Mouse (Mus musculus) kidney, adult 18-20 months (tissue): ENCODE data around the gene Dnajc7.
A peak's percentile ranks its signal among the peaks of the same experiment; 100 is the strongest.
"Not testable (repeated sequence)": the region's sequence is repeated elsewhere in the genome, so short reads cannot be mapped to it uniquely, and the experiment has no call there.

Experiments used
- DNase-seq: peaks from one replicate; pipeline ENCODE4 v3.0.0; 2021

Dnajc7 gene

DNA sequence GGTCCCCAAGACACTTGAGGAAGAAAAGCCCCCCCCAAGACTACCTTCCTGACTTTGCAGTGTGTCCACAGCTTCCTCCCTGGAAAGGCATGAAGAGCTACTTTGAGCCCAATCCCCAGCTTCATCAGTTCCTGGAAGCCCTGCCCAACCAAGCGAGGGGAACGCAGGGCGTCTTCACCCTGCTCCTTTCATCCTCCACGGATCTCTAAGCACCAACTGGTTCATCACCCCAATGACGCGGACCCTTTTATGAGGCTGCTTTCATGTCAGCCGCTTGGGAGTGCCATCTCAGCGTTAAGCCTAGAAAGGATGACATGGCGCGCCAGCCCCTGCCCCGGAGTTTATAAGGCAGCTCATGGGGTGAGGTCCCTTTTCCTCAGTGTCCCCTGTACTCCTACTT is at the start of gene Dnajc7:
TSS of gene Dnajc7 (minus strand) at position 187 of the 400 bp plus-strand sequence.
- no peak for DNase-seq

DNA sequence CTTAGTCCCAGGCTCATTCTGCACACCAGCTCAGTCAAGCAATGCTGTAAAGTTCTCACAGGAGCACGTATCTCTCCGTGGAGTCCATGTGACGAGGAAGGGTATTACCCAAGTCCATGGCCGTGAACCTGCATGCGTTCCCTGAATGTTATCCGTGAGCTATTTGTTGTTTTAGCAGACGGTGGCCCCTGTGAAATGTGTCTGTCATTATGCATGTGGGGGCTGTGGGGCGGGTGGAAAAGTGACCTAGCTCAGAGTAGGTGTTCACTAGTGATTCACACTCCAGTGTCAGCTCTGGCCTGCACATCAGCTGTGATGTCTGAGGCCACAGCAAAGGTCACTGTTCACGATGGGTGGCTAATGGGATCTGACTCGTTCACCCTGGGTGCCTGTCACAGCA is 39.8 kb upstream of the Dnajc7 start:
- DNase-seq, result no peak

DNA sequence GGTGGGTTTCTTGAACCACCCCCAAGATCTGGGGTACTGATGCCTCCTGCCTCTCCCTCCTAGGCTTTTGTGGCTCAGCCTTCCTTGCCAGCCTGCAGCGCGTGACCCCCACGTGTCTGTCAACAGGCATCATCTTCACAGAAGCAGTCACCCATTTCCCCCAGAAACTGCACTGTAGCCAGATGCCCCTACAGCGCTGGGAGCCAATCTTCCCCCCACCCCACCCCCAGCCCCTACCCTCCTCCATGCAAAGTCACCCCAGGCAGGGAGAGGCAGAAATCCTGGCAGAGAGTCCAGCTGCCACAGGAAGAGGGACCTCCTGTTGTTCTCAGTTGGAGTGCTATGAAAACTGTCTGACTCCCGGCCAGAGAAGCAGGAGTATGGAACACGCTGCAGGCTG is 36.5 kb upstream of the Dnajc7 start:
- DNase-seq, result no peak

DNA sequence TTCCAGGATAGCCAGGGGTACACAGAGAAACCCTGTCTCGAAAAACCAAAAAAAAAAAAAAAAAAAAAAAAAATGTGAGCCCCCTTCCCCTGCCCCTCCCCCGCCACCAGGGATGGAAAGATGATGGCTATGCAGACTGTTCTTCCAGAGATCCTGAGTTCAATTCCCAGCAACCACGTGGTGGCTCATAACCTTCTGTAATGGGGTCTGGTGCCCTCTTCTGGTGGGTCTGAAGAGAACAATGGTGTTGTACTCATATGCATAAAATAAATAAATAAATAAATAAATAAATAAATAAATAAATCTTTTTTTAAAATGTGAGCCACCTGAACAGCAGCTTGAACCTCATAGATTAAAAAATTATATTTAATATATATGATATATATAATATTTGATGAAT is 35.6 kb upstream of the Dnajc7 start:
- not testable (repeated sequence) for DNase-seq

DNA sequence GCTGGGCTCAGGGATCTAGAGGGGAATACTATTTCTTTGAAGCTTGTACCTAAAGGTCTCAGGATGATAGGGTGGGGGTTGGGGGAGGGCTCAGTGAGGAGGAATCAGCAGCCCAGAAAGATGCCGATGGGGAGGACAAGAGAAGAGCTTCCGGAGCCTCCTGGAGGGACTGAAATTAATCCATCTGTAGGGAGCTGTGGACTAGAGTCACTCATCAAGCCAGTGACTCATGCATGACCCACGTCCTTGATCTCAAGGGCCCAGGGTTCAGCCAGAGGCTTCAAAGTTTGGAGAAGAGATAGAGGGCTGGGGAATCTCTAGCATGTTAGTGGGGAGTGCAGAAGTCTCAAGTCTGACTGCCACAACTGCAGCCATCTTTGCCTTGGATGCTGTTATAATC is 31.8 kb upstream of the Dnajc7 start:
- DNase-seq, result no peak

DNA sequence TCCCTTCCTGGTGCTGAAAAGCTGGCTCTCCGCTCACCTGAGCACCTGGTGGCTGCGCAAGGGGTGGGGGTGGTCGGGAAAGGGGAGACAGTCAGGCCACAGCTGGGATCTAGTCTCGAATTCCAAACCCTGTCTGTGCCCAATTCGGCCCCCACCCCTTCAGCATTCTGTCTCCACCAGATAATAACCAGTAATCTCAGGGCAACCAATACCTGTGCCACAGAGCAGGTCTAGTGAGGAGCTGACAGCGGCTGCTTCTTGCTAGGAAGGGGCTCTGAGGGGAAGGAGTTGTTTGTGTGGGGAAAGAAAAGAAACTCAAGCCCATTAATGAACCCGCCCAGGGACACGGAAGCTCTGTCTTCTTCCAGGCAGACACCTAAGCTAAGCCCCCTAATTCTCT is 31.2 kb upstream of the Dnajc7 start:
- no peak for DNase-seq

DNA sequence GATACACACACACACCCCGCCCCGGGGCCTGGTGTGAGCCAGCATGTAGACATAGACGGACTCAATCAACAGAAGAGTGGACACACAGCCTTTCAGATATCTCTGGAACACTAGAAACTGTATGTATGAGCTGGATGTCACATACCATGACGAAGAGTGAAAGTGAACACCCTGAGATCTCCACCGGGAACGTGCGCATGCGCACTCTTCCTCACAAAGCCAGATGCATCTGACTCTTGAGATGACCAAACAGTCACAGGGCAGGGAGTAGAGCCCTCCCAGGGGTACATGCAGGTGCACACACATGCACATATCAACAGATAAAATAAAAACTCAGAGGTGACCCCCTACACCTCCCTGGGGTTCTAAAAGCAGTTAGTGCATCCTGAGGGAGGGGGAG is 28.4 kb upstream of the Dnajc7 start:
- DNase-seq, result no peak

DNA sequence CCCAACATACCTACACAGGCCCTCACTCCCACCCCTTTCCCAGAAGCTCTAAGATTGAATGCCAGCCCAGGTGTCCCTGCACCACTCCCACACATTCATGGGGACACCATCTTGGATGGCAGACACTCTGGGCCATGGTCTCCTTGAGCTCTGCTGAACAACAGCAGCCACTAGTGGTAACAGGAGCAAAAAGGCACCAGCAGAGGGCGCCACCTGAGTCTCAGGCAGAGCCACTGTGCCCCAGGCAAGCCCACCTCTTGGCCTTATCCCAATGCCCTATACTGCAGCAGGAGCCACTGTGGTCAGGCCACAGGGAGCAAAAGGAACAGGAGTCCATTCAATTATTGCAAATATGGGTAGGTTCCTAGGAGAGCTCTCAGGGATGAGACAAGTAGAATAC is 26.3 kb upstream of the Dnajc7 start:
- peak; percentile 51 for DNase-seq

DNA sequence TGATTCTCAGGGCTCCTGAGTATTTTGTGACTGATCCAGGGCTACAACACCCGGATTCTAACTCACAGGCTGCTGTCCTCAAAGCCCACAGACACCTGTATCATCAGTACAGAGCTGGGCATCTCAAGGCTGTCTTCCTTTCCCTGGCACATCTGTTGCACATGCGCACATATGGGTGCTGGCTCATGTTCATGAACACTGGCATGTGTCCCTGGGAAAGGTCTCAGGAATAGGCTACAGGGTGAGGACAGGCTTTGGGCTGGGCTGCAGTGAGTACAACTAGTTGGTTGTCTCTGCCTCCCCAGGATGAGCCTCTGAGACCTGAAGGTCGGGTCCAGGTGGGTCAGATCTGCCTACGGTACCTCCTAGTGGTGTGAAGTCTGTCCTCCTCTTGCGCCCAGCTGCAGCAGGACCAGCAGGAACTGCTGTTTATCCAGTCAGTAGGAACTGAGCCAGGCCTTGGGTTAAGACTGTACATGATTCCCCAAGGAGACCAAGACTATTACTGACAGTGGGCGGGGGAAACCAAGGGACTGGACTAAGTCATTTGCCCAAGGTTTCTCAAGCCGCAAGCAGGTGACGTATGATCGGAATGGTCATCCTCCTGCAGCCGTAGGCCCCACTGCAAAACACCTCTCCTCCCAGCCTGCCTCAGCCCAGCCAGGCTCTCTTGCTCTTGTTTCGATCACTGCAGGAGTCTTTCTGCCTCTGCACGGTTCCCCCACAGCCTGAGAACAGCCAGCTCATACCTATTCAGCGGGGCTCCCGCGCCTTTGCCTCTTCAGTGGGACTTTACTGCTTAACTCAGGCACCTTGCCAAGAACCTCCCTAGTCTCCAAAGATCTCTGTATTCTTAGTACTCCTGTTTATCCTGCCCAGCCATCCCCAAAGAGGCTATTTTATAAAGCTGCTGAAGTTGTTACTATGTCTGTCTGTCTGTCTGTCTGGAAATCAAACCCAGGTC is 23.9 kb upstream of the Dnajc7 start:
- no peak for DNase-seq

DNA sequence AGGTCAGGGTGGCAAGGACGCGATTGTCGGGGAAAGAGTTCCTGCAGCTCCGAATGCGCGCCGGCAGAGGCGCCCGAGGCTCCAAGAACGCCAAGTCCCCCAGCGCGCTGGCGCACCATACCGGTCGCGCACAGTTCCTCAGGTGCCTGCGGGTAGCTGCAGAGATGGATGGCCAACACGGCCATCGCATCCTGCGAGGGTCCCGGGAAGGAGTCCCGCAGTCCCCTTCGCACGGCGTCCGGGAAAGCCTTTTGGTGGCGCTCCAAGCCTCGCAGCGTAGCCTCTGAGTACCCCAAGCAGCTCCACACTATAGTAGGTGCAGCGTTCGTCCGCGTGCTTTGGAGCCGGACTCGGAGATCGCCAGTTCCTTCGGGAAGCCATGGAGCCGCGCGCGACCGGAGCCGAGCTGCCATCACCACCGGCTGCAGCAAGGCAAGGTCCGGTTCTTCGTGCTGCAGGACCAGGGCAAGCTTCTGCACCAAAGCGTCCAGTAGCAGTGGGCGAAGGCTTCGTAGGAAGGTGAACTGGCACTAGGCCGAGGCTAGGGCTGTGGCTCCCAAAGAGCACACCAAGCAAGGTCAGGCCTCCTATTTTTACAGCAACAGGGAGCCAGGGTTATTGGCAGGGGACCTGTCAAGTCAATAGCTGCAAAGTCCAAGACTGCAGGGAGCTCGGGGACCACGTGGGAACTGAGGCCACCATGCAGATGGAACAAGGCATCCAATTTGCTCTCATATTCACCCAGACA is 20.4 kb upstream of the Dnajc7 start:
- DNase-seq, result peak; percentile 33

DNA sequence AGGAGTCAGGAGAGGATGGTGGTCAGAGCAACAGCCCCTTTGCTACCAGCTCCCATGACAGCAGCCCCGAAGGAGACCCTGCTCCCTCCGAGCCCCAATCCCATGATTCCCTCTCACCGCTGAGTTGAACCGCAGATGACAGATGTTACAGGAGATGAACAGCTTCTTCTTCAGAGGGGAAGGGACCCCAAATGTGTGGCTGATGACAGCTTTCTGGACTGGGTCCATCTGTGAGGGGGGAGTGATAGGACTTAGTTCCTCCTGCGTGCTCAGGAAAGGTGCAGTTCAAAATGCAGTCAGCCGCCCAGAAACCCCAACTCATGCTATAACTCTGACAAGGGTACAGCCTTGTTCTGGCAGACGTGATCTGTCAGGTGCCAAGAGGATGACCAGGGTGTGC is 14.6 kb upstream of the Dnajc7 start:
- no peak for DNase-seq

DNA sequence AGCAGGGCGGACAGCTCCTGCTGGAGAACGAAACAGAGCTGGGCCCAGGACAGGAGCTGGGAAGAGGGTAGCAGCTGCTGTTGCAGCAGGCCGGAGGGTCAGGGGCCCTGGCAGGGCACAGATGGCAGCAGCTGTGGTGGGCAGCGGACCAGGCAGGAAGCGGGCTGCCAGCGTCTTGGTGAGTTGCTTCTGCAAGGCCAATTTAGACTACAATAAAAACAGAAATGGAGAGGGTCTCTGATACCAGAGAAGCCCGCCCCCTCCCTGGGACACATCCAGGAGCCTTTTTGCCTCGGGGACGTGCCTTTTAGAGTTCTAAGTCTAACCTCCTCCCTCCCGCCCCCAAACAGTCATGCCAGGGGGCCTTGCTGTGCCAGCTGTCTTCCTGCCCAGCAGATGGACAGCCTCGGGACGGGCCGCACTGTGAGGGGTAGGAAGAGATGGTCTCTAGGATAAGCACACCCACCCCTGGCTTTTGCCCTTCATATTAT is 8.9 kb upstream of the Dnajc7 start:
- no peak for DNase-seq

DNA sequence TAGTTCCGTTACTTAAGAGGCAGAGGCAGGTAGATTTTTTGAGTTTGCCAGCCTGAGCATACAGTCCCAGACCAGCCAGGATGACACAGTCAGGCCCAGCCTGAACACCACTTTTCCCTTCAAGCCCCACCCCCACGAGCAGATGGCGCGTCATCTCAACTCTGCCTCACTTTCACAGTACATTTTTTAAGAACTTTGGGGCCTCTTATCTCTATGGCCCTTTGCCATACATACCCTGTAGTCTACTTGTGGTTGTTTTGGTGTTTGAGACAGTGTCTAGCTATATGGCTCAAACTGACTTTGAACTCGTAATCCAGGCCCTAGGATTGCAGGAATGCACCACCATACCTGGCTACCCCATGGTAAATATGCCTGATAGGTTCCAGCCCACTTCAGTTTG is 8.1 kb upstream of the Dnajc7 start:
- no peak for DNase-seq

DNA sequence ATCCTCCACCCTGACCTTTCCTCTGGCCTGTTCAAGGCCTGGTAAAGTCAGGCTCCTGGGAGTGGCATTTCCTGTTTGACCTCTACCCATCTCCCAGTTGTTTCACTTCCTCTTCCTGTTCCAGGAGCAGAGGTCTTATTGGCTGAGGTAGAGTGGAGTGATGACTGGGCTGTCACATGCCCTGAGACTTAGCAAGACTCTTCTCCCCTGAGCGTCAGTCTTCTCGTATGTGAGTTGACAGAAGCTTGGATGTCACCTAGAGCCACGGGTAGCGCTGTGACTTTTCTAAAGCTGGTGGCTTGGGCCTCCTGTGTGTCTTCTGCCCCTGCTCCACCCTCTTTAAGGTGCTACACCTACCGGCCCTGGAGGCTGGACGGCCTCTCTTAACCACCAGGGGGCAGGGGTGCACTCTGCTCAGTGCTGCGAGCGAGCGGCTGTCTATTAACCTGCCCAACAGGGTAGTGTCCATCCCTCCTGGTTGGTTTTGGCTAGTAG is 6.8 kb upstream of the Dnajc7 start:
- DNase-seq, result peak; percentile 84

DNA sequence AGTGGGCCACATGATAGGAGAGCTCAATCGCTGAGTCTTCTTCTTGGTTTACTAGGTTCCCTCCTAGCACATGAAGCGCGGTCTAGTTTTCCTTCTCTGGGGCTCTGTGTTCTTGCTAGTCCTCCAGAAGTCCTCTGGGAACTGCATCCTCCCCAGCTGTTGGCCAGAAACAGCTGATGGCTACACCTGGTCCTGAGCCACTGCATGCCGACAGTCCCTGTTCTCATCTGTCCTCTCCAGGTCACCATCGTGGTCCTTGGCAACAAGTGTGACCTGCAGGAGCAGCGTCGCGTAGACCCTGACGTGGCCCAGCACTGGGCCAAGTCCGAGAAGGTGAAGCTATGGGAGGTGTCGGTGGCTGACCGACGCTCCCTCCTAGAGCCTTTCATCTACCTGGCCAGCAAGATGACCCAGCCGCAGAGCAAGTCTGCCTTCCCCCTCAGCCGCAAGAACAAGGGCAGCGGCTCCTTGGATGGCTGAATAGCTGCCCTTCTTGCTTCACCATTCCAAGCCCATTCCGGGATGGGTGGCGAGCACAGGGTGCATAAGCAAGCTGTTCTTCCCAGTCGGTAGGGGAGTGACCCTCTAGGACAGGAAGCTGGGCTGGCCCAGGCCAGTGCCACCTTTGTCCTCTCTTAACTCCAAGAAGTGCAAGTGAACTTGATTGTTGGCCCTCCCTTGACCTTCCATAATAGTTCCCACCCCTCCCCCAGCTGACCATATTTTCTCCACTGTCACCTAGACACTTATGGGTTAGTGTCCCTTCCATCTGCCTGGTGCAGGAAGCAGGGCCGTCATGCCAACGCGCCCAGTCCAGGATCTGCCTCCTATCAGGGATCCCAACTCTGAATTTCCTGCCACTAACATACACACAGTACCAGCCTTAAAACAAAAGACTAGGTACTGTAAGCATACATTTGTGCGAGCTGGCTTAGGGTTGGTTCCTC is 6.1 kb upstream of the Dnajc7 start:
- DNase-seq, result no peak

DNA sequence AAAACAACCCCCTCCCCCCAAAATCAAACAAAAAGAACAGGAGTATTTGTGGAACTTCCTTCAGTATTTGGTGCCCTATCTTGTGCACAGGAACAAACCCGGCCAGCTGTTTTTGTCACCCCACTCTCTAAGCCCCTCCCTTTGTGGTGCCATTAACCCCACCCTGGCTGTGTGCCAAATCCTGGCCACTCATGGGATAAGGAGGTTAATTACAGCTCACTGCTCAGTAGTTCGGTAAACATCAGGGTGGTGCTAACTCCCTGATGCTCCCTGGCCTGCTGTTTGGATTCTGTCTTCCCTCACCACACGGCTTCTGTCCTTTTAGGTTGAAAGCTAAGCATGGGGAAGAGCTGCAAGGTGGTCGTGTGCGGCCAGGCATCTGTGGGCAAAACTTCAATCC is 3.9 kb upstream of the Dnajc7 start:
- DNase-seq, result peak; percentile 44

DNA sequence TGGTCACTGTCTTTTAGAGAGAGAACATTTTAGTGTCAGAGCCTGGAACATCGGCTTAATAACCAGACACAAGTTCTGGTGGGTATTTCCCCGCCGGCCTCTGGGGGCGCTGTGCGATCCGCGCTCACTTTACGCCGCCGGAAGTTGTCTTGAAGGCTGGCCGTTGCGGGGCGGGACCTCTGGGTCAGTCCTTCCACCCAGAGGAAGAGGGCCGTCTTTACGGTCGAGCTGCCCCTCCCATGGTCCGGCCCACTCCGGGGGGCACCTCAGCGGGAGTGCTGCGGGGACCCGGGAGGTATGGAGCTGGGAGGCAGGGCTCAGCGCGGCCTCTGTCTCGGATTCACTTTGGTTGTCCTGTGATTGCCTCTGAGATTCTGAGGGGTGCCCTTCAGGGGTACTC is 2.7 kb upstream of the Dnajc7 start:
- DNase-seq, result peak; percentile 96

DNA sequence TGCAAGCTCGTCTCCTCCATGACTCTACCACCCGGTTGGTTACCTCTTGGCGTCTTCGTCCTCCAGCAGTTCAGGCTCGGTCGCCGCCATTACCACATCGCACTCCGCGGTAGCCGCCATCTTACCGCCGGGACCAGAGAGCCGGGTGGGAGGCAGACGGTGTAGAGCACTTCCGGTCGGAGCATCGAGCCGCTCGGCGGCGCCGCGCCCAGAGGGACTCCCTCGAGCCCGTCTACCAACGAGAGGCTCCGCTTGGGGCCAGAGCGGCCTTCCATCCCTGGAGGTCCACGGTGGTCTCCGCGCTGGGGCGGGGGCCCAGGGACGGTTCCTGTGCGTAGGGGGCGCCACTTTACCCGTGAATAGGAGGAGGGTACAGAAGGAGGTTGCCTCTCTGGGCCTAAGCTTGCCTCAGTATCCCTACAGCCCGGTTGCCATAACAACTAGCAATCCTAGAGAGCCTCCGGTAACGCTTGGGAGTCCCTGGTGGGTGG is 438 bp downstream of the Dnajc7 start:
- DNase-seq, result peak; percentile 95

DNA sequence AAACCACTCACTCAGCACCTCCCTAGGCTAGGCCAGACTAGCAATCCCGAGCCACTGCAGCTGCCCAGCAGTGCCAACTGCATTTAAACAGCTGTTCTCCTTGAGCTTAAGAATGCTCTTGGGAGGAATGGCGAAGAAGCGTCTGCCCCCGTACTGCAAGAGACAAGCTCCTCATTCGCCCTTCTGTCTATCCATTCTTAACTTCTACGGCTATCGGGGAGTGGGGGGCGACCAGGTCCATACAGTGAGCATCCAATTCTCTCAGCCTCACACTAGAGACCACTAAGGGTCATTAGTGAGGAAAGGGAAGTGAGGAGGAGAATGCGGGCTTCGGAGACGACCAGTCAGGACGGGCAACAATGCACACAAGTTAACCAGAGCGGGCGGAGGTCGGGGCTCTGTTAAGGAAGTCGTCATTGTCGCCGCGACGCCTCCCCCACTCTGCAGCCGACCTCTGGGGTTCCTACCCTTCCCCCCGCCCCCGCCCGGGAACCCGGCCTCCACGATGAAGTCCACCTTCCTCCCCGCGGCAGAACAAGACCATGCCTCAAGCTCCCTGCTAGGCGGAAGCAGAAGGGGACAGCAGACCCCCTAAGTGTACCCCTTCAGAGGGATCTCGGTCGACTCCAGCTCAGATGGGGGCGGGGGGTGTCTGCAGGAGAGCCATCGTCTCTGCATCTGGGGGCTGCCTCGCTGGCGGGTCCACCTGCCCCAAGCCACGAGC is 1.0 kb downstream of the Dnajc7 start, which contains the start of gene Nkiras2:
TSS of gene Nkiras2 (plus strand) at position 484 of the 724 bp plus-strand sequence.
- peak; percentile 59 for DNase-seq

DNA sequence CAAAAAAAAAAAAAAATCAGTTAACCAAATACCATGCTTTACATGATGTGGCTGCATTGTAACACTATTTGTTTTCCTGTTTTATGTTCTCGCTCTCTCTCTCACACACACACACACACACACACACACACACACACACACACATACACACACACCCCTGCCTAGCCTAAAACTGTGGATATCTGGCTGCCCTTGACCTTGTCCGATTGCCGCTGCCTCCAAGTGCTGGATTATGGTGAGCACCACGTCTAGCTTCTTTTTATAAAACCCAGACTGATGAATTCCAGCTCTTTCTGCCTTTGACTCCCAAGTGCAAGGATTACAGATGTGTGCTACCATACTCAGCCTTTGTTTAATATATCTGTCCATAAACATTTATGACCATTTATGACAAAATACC is 2.5 kb downstream of the Dnajc7 start:
- no peak for DNase-seq

DNA sequence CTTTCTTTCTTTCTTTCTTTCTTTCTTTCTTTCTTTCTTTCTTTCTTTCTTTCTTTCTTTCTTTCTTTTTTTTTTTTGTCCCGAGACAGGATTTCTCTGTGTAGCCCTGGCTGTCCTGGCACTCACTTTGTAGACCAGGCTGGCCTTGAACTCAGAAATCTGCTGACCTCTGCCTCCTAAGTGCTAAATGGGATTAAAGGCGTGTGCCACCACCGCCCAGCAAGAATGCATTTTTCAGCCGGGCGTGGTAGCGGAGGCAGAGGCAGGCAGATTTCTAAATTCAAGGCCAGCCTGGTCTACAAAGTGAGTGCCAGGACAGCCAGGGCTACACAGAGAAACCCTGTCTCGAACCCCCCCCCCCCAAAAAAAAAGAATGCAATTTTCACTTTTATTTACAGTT is 3.1 kb downstream of the Dnajc7 start:
- DNase-seq, result not testable (repeated sequence)

DNA sequence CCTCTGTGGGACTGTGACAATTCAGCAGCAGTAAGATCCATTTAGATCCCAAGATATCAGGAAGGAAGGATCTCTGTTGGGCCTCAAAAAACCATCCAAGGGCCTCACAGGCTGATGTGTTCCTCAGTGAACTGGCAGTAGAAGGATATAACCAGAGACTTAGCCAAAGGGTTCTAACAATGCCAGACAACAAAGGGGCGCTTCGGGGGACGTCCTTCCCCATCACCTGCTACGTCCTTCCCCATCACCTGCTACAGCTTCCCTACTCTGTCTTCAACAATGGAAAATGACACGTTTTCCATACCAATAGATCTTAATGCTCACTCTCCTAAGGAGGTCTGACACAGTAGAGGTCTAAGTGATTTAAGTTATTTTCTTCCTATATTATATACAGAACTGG is 3.6 kb downstream of the Dnajc7 start:
- DNase-seq, result no peak
